Mouse (Mus musculus) retina, embryonic 14.5 days (tissue): ENCODE results near the gene G0s2.
"Not testable (repeated sequence)": the region's sequence is repeated elsewhere in the genome, so short reads cannot be mapped to it uniquely, and the experiment has no call there.

Experiments used
- DNase-seq: peaks from one replicate; pipeline ENCODE4 v3.0.0-alpha.2; 2015; ENCODE audit warnings: low spot score

G0s2 gene

DNA sequence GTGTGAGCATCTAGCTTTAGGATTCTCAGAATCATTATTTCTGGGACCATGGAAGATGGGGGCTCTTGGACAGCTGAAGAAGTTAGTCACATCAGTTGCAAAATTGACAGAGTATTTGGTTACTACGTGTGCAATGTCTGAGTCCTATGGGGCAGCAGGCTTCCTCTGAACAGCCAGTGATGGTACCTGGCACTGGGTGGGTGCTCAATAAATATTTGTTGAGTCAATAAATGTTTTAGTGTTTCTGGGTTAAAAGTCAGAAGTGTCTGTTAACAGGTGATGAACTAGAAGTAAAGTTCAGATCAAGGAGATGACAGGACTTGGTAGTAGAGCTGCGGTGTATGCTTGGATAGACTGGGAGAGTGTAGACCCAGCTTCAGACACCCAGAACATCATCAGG is 14.6 kb upstream of the G0s2 start:
- no peak for DNase-seq

DNA sequence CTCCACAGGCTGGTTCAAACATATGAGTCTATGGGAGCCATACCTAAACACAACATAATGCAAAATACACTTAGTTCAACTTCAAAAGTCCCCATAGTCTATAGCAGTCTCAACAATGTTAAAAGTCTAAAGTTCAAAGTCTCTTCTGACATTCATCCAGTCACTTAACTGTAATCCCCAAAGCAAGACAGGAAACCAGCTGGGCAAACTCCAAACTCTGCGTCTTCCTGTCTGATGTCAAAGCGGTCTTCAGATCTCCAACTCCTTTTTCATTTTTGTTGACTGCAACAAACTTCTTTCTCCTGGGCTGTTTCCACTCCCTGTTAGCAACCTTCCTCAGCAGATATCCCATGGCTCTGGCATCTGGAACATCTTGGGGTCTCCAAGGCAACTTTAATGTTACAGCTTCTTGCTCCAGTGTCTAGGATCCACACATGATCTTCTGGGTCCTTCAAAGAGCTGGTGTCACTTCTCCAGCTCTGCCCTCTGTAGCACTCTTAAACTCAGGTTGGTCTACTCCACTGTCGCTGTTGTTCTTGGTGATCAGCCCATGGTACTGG is 12.8 kb upstream of the G0s2 start:
- not testable (repeated sequence) for DNase-seq

DNA sequence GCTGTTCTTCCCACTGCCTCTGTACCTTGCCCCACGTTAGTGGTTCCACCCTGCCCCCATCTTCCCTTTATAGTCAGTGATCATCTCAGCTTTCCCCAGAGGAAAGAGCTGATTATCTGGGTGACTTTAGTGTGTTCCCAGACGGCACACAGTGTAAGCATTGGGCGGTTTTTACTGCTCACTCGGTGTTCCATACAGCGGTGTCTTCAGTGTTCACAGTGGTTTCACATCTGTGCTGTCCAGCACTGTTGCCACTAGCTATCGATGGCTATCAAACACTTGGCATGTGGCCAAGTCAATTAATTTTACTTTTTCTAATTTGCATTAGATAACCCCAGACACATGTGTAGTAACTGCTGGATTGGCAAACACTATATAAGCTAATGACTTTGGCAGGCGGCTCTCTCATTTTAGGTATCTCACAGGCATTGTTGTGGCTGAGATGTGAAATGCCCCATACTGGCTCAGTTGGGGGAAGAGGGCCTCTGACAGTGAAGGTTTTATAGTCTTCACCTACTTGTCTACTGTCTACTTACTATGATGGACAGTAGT is 11.3 kb upstream of the G0s2 start:
- DNase-seq = no peak

DNA sequence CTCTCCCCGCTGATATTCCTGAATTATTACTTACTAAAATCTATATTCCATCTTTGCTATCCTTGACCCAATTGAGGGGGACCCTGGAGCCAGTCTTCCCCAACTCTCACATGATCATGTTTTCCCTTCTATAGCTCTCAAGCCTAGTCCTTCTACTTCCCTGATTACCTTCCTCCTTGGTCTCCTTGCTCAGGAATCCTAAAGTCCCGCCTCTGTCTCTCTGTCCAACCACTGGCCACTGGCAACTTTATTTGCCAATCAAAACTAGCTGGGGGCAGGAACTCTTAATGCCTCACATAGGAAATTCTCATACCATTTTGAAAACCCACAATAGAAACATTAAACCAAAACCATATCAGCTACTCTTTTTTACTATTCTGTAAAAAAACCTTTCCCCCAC is 8.3 kb upstream of the G0s2 start:
- no peak for DNase-seq

DNA sequence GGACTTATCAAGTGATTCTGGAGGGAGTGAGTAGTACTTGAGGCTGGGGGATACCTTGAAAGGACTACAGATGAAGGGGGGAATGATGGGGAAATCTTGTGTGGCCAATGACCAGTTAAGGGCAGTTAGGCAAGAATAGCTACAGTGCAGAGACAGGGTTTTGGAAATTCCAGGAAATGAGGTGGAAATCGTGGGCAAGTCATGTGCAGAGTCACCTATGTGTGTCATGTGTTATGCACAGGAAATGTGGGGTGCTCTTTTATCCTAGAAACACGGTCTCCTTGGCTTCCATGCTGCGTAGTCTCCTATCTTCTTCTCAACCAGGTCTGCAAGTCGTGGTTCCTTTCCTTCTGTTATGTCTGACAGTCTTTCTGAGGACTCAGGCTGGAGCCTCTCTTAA is 6.5 kb upstream of the G0s2 start:
- DNase-seq = no peak

DNA sequence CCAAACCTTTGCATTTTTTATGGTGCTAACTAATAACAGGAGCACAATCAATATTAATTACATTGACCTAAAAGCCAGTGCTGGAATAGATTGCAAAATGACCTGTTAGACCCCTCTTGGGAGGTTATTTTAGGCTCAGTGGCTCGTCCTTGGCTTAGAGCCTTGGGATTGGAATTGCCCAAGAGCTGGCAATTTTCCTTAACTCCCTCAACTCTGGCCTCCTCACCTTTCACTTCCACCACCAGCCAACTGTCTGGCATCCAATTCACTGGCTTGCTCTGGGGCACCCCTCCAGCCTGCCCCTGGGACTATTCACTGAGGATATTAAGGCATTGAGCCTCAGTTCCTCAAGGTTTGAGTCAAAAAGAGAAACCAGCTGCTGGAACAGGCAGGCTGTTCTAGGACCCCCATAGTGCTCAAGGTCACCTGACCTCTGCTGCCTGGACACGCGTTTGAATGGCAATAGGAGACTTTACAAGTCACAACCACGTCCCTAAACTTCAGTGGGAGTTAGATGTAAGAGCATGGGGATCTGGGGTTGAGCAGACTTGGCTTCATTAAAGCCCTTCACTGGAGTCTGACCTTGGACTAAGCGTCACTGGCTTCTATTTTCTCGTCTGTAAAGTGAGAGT is 5.5 kb upstream of the G0s2 start:
- DNase-seq = no peak

DNA sequence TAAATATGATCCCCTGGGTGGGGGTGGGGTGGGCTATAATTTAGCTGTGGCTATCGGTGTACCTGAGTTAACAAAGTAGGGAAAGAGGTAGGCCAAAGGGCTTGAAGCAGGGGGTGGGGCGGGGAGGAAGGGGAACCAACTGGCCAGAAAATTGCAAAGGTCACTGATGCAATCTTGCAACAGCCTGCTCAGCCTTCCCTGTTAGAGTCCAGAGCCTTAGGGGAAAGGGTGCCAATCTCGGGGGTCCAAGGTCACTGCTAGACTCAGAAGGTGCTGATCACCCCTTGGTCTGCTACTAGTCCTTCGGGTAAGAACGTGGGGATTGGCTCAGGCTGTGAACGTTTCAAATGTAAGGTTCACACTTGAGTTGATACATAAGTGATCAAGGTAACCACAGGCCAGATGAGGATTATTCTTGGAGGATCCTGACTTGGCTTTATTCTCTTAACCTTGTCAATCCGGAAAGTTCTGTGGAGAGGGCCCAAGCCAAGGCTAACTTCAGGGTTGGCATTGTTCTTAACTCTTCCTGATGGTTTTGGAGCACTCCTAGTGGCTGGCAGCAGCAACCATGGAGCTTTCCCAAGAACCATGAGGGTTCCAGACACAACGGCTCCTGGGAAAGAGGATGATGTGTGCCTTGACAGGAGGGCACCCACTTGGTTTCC is 1.5 kb upstream of the G0s2 start:
- DNase-seq = no peak

DNA sequence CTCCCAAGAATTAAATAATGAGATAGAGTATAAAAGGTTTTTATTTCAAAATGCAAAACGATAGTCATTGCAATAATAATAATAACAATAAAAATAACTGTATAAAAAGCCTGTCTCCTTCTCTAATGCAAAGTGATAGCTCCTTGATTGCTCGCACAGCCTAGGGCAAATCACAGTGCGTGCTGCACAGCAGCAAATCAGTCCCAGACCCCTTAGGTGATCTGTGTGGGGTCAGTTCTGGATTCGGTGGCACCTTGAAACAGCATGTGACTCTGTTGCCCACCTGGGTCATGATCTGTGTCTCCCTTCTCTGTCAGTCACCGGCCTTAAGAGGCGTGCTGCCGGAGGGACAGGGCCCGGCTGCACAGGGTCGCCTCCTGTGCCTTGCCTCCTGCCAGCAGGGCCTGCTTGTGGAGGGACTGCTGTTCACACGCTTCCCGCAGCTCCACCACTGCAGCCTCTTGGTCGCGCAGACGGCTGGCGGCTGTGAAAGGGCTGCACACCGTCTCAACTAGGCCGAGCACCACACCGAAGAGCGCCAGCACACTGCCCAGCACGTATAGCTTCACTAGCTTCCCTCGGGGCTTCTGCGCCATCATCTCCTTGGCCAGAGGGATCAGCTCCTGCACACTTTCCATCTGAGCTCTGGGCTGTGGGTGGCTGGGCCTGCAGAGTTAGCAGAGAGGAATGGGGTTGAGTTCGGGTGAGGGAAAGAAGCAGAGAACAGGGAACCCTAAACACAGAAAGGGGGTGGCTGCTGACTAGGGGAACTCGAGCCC is 691 bp downstream of the G0s2 start:
- peak; percentile 47 for DNase-seq

DNA sequence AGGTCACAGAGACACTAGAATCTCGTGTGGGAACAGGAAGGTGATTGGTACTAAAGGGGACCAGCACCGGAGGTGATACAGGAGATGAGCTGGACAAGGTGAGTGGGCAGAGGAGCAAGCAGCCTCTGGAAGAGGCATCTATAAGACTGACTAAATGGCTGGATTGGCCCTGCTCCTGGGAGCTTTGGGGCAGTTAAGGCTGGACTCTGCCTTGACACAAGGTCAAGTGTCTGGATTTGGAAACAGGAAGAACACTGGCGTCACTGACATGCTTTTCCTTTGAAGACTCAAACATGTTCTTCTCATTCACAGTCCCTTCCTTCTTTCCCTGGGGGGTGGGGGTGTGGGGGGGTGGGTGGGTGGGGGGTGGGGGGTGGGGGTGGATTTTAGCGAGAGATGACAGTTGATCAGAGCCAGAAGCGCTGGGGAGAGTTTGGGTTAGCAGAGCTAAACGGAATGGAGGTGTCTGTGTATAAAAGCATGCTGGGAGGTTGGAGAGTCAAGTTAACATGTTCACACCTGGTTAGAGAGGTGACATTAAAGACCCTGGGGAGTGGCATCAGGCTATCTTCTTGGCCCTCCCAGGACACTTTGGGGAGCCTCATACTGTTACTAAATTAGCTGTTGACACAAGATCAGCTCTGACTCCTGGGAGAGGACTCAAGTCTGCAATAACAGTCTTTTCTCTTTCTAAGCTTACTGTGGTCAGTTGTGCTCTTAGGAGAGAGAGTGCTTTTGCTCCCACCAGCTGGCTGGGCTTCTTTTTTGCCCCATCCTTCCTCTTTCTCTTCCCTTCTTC is 1.9 kb downstream of the G0s2 start:
- DNase-seq = no peak

DNA sequence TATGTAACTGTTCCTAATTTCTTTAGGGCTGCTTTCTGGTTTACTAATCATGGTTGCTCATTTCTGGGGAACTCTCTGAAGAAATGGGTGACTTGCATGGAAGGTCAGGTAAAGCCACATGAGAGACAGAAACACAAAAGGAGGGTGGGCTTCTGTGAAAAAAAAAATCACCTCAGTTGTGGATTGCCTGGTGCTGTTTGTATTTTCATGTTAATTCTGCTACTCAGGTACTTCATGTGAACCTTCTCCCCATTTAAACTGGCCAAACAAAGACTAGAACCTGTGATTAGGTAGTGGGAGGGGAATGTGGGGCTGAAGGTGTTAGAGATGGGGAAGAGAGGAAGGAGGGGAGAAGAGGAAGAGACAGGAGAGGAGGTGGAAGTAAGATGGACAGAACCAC is 7.3 kb downstream of the G0s2 start:
- no peak for DNase-seq

DNA sequence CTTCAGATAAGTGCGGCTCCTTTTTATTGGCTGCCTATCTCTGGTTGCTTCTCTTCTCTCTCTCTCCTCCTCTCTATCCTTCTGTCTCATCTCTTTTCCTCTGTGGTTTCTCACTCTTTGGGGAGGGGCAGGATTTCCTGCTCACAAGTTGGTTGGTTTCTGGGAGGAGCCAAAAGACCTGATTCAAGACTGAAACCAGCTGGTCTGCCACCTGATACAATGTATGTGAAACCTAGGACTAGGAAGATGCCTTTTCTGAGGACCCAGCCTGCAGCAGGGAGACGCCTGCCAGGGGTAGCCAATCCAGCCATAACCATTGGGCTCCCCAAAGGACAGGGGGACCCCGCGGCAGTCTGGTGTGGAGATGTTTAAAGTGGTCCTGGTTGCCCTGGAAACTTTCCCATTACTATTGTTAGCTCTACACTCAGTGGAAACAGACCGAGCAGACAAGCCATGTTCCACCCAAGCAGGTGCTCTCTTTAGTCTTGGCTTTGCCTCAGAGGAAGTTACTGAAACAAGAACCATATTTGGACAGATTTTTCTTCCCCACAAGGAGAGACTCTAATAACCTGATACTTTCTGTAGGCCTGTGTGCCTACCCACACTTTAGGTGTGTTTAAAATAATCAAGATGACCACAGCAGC is 8.9 kb downstream of the G0s2 start, which contains the start of gene Hsd11b1:
Gene Hsd11b1, minus strand, starts transcription at position 121 of the 644 bp plus-strand sequence.
- DNase-seq = no peak

DNA sequence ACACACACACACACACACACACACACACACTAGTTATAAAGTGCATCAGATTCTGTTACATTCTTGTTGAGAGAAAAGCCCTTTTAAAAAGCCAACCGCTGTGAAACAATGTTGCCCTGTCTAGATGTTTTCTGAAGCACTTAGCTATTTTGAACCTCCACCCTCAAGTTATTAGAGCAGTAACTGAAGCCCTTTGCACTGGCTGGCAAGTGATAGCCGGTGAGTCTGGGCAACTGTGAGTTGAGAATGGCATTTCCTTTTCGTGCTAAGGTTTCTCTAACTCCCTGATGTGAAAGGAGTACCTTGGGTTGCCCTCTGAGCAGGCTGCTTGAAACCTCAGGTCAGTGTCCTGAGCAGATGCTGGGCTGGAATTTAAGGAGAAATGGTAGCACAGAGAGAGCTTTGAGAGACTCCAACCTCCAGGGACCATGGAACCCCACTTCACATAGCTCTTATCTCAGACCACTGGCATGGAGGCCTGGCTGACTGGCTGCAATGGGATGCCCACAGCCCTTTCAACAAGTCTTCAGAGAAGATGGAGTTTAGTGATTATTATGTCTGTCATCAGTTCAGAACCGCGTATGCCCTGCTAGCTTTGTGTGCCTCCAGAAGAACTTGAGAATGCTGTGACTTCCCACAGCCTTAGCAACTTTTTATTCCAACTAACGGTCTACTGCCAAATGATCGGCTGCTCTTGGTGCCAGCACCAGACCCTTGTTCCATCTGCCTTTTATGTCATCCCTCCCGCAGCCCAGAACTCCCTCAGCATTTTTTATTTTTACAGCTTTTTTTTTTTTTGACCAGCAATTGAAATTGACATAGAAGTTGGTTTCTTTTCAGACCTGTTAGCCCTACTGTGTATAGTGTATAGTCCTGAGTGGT is 9.8 kb downstream of the G0s2 start:
- DNase-seq = no peak

DNA sequence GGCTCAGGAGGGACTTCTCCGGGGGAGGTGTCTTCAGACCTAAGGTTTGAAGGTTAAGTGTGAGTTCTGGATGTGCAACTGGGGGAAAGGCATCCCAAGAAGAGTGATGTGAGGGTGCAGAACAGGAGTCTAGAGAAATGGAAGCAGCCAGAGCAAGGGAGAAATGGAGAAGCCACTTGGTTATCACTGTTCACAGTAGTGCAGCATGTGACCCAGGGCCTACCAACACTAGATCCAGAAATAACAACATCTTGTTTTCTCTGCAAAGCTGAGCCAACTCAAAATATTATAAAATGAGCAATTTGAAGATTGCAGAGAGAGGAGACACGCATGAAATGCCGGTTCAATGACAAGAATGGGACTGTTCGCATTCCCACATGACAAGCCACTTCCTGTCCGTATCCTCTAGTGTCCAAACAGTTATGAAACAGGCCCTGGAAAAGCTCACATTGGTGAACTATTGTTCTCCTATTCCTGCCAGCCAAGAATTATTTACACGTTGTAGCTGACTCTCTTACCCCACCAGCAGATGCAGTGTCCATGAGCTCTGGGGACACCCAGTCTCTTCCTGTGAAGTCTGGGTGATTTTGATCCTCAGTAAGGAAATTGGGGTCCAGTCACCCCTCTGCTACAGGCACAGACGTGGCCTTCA is 11.0 kb downstream of the G0s2 start:
- no peak for DNase-seq

DNA sequence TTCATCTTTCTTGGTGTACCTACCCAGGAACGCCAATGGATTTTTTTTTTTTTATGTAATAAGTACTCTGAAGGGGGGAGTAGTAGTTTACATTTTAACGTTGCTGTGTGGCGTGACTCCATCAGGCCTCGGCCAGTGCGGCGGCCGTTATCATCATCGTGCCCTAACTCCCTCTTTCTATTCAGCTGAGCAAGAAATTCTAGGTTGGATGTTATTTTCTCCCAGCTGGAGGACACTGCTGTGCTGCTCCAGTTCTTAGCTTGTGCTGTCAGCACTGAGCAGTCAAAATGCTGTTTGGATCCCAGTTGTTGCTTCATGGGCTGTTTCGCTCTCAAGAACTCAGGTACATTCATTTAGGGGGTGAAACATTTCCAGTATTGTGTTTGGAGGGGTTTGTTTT is 13.5 kb downstream of the G0s2 start:
- DNase-seq = no peak

DNA sequence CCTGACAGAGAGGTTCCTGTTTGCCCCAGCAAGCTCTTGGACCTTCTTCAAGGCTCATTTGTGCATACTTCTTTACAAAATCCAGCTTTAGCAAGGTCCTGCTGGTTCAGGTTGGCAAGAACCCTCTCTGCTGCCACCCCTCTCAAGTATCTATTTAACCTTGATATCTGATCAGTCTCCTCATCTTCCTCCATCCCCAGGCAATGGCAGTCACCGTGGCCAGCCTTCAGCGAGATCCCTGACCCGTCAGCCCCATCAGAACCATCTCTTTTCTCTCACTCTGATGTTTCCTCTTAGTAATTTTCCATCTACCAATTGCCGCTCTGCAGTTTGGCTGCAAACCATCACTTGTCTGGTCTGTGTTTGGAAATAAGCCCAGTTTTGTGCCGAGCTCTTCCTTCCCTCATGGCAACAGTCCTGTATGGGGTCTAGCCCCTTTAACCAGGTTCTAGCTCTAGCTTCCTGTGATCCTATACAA is 16.4 kb downstream of the G0s2 start:
- DNase-seq = no peak

DNA sequence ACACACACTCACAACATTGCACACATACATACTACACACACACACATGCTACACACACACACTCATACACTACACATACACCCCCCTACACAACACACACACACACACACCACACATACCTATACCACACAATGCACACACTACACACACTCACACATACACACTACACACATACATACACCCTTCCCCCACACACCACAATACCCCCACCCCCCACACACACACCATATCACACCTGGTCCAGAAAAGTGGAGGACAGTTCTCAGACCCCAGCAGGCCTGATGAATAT is 16.8 kb downstream of the G0s2 start:
- no peak for DNase-seq

DNA sequence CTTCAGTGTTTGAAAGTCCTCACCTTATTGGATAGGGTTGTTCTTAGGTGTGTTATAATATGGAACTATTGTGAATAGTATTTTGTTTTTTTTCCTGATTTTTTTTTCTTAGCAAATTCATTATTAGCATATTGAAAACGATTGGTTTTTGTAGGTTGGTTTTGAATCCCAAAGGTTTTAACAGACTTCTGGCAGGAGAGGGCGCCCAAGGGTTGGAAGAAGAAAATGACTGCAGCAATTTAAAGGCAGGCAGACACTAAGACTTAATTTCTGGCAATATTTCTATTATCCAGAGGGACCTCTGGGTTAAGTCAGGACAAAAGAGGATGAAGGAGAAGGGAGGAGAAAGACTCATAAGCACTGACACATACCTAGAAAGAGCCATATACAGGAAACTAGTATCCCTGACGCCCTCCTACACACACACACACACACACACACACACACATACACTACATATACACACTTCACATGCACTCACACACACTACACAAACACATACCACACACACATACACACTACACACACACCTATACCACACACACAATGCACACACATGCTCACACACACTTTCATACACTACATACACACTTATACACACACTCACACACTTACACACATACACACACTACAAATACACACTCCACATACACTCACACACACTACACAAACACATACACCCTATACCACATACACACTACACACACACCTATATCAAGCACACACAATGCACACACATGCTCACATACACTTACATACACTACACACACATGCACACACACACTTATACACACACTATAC is 17.3 kb downstream of the G0s2 start:
- DNase-seq = peak; percentile 68

DNA sequence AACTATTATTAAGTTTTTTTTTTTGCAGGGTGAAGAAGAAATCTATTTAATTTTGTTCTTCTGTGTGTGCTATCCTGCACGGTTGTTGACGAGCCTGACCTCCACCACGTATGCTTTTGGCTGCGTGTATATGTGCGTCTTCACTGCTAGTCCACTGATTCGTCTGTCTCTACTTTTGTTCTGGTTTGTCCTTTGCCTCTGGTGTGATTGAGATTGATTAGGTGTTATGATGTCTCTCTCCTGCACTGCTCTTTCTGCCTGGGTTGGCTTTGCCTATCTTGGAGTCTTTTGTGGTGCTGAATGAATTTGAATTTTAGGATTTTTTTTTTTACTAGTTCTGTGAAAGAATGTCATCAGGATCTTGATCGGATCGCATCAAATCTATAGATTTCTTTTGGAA is 18.0 kb downstream of the G0s2 start:
- no peak for DNase-seq

DNA sequence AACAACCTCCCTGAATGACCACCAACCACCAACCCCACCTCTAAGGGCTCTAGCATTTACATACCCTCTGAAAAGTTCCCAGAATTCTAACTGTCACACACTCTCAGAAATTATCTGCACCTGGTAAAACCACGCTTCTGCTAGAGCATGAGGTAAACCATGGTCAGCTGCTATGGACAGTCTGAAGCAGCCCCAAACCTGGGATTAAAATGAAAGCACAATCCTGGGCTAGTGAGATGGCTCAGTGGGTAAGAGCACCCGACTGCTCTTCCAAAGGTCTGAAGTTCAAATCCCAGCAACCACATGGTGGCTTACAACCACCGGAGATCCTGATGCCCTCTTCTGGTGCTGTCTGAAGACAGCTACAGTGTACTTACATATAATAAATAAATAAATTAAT is 19.1 kb downstream of the G0s2 start:
- DNase-seq = not testable (repeated sequence)
